Mouse (Mus musculus) megakaryocyte, adult 5-6 weeks (primary cell): ENCODE results near the gene Dzip3. TPM values are rescaled to one million over a fixed set of nuclear protein-coding genes. Genes with fewer than 3 reads are reported as not detected.

ENCODE experiments used
- total RNA-seq, 2 experiments: library from RNA; stranded (forward) in 1 of 2; stranded (reverse) in 1 of 2; fragments of 153-499, 151-499 nt in 1 of 2; fragments of 221-1000, 200-1000 nt in 1 of 2; gene quantifications; 2 replicates each; pipeline versions ENCODE4 v1.2.3 to v1.2.4; 2015 to 2017

Dzip3 gene
- total RNA-seq, 2 experiments from 2014 or later, result 10.5 to 16.3 TPM

Other genes starting within 250 kb of the Dzip3 start
- 0.14 and 0.27 TPM in 2 replicates for gene Trat1, start 222.1 kb downstream of the Dzip3 start, total RNA-seq (2015)
- 0.26 TPM in 1 of 2 replicates, not detected in the other for gene Trat1, start 222.1 kb downstream of the Dzip3 start, total RNA-seq (2017)
- not detected in 2 replicates for gene Retnlb, start 177.3 kb downstream of the Dzip3 start, total RNA-seq (2015)
- not detected in 2 replicates for gene Retnlb, start 177.3 kb downstream of the Dzip3 start, total RNA-seq (2017)
- gene Retnla, start 151.6 kb downstream of the Dzip3 start, total RNA-seq (2015), result 0.82 TPM in 1 of 2 replicates, not detected in the other
- gene Retnla, start 151.6 kb downstream of the Dzip3 start, total RNA-seq (2017), result not detected in 2 replicates
- 4,075 and 4,871 TPM in 2 replicates for gene Retnlg, start 121.5 kb downstream of the Dzip3 start, total RNA-seq (2015)
- gene Retnlg, start 121.5 kb downstream of the Dzip3 start, total RNA-seq (2017), result 1,919 and 2,167 TPM in 2 replicates
- 87.9 and 102 TPM in 2 replicates for gene Cip2a, start within 50 bp of the Dzip3 start, total RNA-seq (2015)
- 107 and 114 TPM in 2 replicates for gene Cip2a, start within 50 bp of the Dzip3 start, total RNA-seq (2017)
- not detected in 2 replicates for gene Myh15, start 63.3 kb upstream of the Dzip3 start, total RNA-seq (2015)
- gene Myh15, start 63.3 kb upstream of the Dzip3 start, total RNA-seq (2017), result not detected in 2 replicates